Mouse (Mus musculus): ENCODE measurements at regions not wholly inside any gene's neighbourhood (a gene's known extent, or its start where the extent isn't known, plus 50 kb on each side); places are given as distances from the start of the nearest gene placed in this dataset.

DNA sequence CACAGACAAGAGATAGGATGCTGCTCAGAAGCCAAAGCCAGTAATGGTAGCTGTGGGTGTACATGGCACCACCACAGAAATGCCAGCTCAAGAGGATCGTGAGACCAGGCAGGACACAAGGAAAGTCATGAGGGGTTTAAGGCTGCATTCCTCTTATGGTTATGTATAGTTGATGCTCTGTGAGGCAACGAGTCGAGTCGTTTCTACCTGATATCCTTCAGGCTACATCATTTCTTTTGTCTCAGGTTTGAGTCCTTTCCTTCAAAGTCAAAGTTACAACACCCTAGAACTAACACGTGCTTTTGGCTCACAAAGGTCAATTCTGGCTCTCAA, 317.8 kb downstream of the Sorl1 start:
- H3K27me3 ChIP-seq (ENCODE audit: control insufficient read depth, insufficient read depth, low read length): no peaks in the 10 kb centered on the region
- no peaks in the 10 kb centered on the region for H3K4me1 ChIP-seq (ENCODE audit: control insufficient read depth, insufficient read depth, insufficient read length, low read length)
- H3K36me3 ChIP-seq (ENCODE audit: control insufficient read depth, insufficient read depth, low read length): no peaks in the 10 kb centered on the region
- no peak overlapping the region for H3K4me3 ChIP-seq (ENCODE audit: low read depth, low read length)
- H3K27ac ChIP-seq (ENCODE audit: insufficient read depth, low read depth, low read length): no peak overlapping the region
- 91% methylated on average over 5 of the region's 5 CpGs for WGBS
- TF ChIP-seq POLR2A (IDR thresholded peaks at IDR 0.05; ENCODE audit: low read depth, low read length) (no peak), CTCF (IDR thresholded peaks at IDR 0.05; ENCODE audit: extremely low read depth, insufficient read length, insufficient replicate concordance, low read depth, low read length) (no peak)

DNA sequence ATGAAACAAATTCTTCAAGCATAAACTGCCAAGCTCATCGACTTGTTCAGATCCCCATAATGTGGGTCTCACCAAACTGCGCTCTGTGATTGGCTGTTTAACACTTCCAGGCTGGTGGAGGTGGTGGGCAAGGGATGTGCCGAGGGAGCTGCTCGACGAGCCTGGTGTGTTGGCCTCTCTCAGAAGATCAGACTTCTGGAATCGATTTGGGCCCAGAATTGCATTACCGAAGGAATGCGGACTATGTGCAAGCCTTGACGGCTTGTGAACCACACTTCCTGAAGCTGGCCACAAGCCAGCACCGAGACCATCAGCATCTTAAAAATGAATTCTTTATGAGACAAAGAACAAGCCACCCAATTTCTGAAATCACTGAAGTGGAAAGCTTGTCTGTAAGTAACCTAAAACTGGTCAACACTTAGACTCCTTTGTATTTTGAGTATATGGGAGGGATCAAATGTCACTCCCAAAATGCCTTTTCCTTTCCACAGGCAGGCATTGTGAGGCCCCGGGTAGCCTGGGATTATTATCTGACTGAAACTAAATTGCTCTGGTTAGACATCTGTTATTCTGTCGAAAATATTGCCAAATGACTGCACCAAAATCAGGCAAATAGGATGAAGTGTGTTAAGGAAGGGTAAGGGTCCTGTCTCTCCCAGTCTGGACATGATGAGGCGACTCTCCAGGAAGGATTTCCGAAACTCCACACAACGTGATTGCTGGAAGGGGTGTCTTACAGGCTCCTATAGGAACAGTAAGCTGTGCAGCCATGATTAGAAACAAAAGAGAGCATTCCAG, 318.4 kb downstream of the Sorl1 start:
- Histone ChIP-seq H3K27ac (ENCODE audit: insufficient read depth, low read depth, low read length) (no peak overlapping the region), H3K4me1 (ENCODE audit: control insufficient read depth, insufficient read depth, insufficient read length, low read length) (no peaks in the 10 kb centered on the region), H3K4me3 (ENCODE audit: low read depth, low read length) (no peak overlapping the region), H3K36me3 (ENCODE audit: control insufficient read depth, insufficient read depth, low read length) (no peaks in the 10 kb centered on the region), H3K27me3 (ENCODE audit: control insufficient read depth, insufficient read depth, low read length) (no peaks in the 10 kb centered on the region)
- no peak for TF ChIP-seq POLR2A (IDR thresholded peaks at IDR 0.05; ENCODE audit: low read depth, low read length)
- no peak for TF ChIP-seq CTCF (IDR thresholded peaks at IDR 0.05; ENCODE audit: extremely low read depth, insufficient read length, insufficient replicate concordance, low read depth, low read length)
- 65% methylated on average over 15 of the region's 15 CpGs for WGBS

DNA sequence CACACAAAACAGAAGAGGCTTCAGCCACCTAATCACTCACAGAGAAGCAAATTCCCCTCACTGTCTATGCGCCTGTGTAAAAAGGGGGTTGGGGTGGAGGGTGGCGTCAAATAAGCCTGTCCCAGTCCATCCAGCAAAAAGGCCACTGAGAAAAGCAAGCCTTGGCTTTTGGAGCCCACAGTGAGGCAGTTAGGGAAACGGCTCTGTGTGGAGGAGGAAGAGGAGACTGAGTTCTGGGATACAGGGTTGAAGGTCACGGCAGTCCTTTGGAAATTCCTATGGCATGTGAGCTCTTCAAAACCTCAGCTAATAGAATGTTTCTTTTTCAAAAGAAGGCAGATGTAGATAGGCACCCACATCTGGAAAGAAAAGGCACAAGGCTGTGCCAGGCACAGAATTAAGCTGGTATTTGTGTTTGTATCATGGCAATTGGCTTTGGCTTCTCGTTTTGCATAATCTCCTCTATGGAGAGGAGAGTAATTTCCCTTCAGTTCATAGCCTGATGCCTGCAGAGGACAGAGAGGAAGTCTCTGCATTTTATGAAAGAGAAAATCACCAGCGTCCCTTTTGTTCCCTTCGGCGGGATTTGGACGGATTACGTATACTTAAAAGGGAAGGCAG, 319.3 kb downstream of the Sorl1 start:
- WGBS: 70% methylated on average over 10 of the region's 10 CpGs
- Histone ChIP-seq H3K4me1 (ENCODE audit: control insufficient read depth, insufficient read depth, insufficient read length, low read length) (no peaks in the 10 kb centered on the region), H3K4me3 (ENCODE audit: low read depth, low read length) (no peak overlapping the region), H3K36me3 (ENCODE audit: control insufficient read depth, insufficient read depth, low read length) (no peaks in the 10 kb centered on the region), H3K27me3 (ENCODE audit: control insufficient read depth, insufficient read depth, low read length) (no peaks in the 10 kb centered on the region), H3K27ac (ENCODE audit: insufficient read depth, low read depth, low read length) (no peak overlapping the region)
- no peak for TF ChIP-seq CTCF (IDR thresholded peaks at IDR 0.05; ENCODE audit: extremely low read depth, insufficient read length, insufficient replicate concordance, low read depth, low read length)
- no peak for TF ChIP-seq POLR2A (IDR thresholded peaks at IDR 0.05; ENCODE audit: low read depth, low read length)

DNA sequence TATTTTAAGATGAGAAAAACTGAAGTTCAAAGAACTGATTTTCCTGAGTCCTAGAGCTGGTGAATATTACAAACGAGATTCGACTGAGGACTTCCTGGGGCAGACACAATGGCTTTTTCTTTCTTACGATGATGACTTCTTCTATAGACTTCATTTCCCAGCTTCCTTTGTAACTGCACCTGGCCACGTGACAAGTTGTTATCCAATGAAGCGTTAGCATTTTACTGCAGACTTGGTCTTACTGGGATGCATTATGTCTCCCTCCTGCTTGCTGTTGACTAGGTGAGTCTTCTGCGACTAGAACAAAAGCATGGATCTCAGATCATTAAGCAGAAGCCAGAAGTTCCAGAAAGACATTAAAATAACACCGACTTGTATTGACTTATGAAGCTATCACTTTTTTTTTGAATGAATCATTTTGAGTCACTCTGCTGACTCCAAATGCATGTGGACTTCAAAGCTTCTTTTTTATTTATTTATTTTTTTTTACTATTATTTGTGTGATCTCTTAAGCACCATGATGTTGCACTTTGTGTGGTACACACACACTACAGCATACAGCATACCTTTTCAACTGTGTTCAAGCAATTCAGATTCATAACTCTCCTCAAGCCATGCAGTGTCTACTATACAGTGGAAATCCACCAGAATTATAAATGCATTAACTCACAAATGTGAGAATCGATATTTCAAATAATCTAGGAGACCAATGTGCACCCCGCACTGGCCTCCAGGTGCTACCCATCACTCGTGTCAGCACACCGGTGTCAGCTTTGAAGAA, 320.2 kb downstream of the Sorl1 start:
- no peak overlapping the region for H3K4me3 ChIP-seq (ENCODE audit: low read depth, low read length)
- H3K27ac ChIP-seq (ENCODE audit: insufficient read depth, low read depth, low read length): no peak overlapping the region
- H3K27me3 ChIP-seq (ENCODE audit: control insufficient read depth, insufficient read depth, low read length): no peaks in the 10 kb centered on the region
- H3K36me3 ChIP-seq (ENCODE audit: control insufficient read depth, insufficient read depth, low read length): no peaks in the 10 kb centered on the region
- 61% methylated on average over 11 of the region's 11 CpGs for WGBS
- no peaks in the 10 kb centered on the region for H3K4me1 ChIP-seq (ENCODE audit: control insufficient read depth, insufficient read depth, insufficient read length, low read length)
- no peak for TF ChIP-seq CTCF (IDR thresholded peaks at IDR 0.05; ENCODE audit: extremely low read depth, insufficient read length, insufficient replicate concordance, low read depth, low read length)
- no peak for TF ChIP-seq POLR2A (IDR thresholded peaks at IDR 0.05; ENCODE audit: low read depth, low read length)

DNA sequence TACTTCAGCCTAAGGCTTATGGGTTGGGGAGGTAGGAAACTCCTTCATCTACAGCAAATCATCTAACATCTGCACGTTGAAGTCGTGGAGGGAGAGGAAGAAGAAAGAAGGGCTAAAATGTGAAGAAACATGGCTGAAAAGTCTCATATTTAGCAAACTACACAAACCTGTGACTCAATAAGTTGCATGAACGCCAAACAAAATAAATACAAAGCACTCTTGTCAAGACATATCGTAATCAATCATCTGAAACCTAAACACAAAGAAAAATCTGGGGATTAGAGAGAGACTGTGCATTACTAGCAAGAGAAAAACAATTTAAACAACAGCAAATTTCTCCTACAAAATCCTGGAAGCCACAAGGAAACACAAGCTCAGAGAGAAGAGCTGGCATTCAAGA, 322.7 kb downstream of the Sorl1 start:
- Histone ChIP-seq H3K27ac (ENCODE audit: insufficient read depth, low read depth, low read length) (no peak overlapping the region), H3K4me3 (ENCODE audit: low read depth, low read length) (no peak overlapping the region), H3K27me3 (ENCODE audit: control insufficient read depth, insufficient read depth, low read length) (no peaks in the 10 kb centered on the region), H3K36me3 (ENCODE audit: control insufficient read depth, insufficient read depth, low read length) (no peaks in the 10 kb centered on the region), H3K4me1 (ENCODE audit: control insufficient read depth, insufficient read depth, insufficient read length, low read length) (no peaks in the 10 kb centered on the region)
- TF ChIP-seq CTCF (IDR thresholded peaks at IDR 0.05; ENCODE audit: extremely low read depth, insufficient read length, insufficient replicate concordance, low read depth, low read length) (no peak), POLR2A (IDR thresholded peaks at IDR 0.05; ENCODE audit: low read depth, low read length) (no peak)
- 71% methylated on average over 4 of the region's 4 CpGs for WGBS

DNA sequence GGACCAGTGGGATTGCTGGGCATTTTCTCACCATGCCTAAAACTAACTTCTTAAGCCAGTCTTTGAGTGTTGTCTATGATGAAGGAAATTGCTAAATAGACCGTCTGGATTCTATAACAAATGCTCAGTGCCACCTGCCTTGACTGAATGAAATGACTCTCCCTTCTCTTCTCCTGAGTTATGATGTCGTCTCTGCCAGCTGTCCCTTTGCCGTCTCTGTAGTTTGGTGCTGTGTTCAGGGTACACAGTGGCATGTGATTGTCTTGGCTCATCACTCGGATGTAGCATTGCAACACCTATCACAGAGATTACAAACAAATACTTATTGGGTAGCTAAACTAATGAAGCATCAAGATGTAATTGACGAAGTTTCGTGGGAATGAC, 331.3 kb downstream of the Sorl1 start:
- Histone ChIP-seq H3K36me3 (ENCODE audit: control insufficient read depth, insufficient read depth, low read length) (no peaks in the 10 kb centered on the region), H3K27ac (ENCODE audit: insufficient read depth, low read depth, low read length) (no peak overlapping the region), H3K27me3 (ENCODE audit: control insufficient read depth, insufficient read depth, low read length) (no peaks in the 10 kb centered on the region), H3K4me1 (ENCODE audit: control insufficient read depth, insufficient read depth, insufficient read length, low read length) (no peaks in the 10 kb centered on the region), H3K4me3 (ENCODE audit: low read depth, low read length) (no peak overlapping the region)
- 72% methylated on average over 6 of the region's 6 CpGs for WGBS
- TF ChIP-seq POLR2A (IDR thresholded peaks at IDR 0.05; ENCODE audit: low read depth, low read length) (no peak), CTCF (IDR thresholded peaks at IDR 0.05; ENCODE audit: extremely low read depth, insufficient read length, insufficient replicate concordance, low read depth, low read length) (no peak)
